Mouse (Mus musculus) lung, postnatal 25 days (tissue): ENCODE measurements at regions not wholly inside any gene's neighbourhood (a gene's known extent, or its start where the extent isn't known, plus 50 kb on each side); places are given as distances from the start of the nearest gene placed in this dataset.

Source experiments
- DNase-seq: peaks from one replicate; pipeline ENCODE4 v3.0.0; 2022; ENCODE audit warnings: low spot score

DNA sequence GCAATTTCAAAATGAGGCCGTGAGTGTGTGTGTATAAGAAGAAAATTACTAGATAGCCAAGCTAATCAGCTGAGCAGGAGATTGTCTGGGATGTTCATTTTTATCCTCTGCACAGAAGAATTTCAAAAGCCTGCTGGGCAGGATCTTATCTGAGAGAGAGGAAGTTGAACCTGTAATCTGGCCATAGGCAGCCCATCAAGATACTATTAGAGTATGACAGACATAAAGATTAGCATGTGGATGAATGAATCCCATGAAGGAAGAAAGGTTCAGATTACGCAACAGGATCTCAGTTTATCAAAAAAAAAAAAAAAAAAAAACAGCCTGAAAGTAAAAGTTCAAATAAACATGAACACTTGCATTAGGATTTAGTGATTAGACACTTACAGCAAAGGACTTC lies 317.3 kb upstream of the C030005K15Rik start:
- DNase-seq = no peak

- no peak for DNase-seq
These were observed 318.0 kb upstream of the C030005K15Rik start for GRCm38 (mm10) chr10:98044579-98044978.

- no peak for DNase-seq
These were observed 346.9 kb upstream of the C030005K15Rik start for GRCm38 (mm10) chr10:98073432-98073831.

GRCm38 (mm10) chr10:98084881-98085280 lies 358.3 kb upstream of the C030005K15Rik start:
- no peak for DNase-seq

GRCm38 (mm10) chr10:98116296-98116695 lies 389.7 kb upstream of the C030005K15Rik start:
- DNase-seq = no peak

DNA sequence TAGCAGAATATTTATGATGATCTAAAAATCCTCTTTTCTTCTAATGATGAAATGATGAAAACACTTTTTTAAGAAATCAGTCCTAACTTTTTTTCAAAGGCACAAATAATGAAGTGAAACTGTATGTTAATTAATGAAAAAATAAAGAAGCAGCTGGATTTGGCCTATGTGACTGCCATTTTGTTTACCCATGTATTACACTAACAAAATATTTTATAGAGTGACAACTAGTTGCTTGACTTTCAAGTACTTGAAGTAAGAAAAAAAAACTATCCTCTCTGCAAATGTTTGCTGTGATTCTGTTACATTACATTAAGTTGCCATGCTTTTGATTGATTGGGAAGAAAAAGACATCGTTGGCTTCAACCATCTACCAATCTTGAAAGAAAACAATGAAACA lies 399.2 kb upstream of the C030005K15Rik start:
- no peak for DNase-seq

DNA sequence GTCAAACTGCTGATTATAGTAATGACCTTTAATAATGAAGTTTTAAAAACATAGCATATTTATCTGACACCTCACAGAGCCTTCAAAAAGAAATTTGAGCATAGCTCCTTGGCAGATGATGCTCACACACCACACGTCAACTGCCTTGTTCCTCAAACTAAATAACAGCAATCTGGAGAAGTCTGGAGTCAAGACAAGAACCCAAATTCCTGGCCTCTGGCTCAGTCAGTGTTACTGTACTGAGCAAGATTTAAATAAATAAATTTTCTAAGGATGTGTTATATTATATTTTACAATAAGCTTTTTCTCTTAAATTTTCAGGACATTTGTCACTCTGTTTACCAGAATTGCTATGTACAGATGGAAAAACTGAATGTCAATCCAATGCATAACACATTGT lies 408.5 kb upstream of the C030005K15Rik start:
- no peak for DNase-seq

DNA sequence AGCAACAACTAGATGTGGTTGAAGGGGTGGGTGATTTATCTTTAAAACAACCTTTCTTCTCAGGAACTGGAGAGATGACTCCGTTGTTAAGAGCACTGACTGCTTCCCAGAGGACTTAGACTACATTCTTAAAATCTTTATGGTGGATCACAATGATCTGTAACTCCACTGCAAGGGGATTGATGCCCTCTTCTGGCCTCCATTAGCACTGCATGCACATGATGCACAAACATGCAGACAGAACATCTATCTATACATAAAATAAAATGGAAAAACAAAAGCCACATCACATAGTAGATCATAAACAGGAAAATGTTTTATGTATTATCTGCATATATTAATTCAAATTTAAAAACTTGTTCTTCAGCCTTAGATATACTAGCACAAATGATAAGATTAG lies 419.2 kb upstream of the C030005K15Rik start:
- DNase-seq = no peak

- DNase-seq = no peak
These were observed 420.7 kb upstream of the C030005K15Rik start for GRCm38 (mm10) chr10:98146998-98147863.

- DNase-seq = peak; percentile 5
These were observed 429.4 kb upstream of the C030005K15Rik start for GRCm38 (mm10) chr10:98155982-98156381.

- peak; percentile 1 for DNase-seq
These were observed 459.1 kb upstream of the C030005K15Rik start for GRCm38 (mm10) chr10:98185666-98186065.

DNA sequence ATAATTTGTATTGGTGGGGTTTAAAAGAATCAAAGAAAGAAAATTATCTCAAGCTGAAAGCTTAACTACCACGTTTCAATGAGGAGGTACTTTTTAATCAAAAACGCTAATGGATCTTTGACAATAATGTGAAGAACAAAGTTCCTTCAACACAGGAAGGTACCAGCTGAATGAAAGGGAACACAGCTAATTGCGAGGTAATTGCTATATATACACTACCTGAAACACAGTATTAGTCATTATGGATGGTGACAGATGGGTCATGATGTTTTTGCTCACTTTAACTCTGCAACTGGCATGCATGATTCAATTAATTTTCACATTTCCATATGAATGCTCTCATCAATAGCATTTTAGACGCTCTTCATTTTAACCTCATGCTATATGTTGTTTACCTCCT lies 470.3 kb upstream of the C030005K15Rik start:
- no peak for DNase-seq

GRCm38 (mm10) chr10:98210246-98210645 lies 483.7 kb upstream of the C030005K15Rik start:
- DNase-seq = no peak

DNA sequence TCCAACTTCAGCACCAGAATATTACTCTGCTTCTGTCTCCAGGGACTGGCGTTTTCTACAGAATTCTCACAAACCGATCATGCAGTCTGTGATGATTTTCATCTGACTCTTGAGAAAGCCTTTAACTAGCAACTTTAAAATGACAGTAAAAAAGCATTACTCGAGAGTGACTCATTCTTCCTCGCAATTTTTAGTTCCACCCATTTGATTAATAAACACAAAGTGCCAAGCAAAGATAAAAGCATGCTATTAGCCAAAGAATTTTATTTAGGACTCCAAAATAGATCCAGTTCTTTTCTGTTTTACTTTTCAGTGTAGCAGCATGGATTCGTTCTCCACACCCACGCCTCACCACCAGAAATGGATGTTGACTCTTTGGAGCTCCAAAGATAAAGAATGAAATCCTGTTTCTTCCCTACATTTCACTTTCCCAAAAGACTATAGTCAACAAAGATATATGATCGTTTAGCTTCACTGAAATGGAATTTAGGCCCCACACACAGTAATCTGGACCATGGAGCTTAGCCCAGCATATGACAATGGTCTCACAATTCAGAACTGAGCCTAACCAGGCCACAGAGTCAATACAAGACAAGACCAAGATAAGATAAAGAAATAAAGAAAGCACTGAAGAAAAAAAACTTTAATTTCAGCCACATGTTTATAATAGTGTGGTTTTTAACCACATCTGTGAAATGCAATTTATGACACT lies 486.5 kb upstream of the C030005K15Rik start:
- peak; percentile 0 for DNase-seq

GRCm38 (mm10) chr10:98231017-98231416 lies 504.5 kb upstream of the C030005K15Rik start:
- no peak for DNase-seq

DNA sequence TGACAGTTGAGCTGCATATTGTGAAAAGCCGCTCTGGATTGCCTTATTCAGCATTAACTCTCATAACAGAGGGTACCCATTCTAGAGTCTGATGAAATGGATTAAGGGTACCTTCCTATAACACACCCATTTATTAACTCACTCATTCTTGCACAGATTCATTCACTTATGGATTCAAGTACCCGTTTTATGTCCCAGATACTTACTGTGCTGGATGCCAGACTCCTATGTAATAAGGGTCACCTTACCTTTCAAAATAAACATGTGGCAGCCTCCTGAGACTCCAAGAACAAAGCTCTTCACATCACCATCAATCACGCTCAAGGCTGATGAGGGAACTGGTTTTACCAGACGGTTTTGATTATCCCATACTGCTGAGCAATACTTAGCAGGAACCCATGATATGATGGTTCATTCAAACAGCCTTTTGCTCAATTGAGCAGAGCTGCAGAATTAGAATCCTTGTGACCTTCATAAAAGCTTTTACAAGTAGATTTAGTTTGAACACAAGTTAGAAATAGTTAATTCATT lies 505.2 kb upstream of the C030005K15Rik start:
- no peak for DNase-seq

GRCm38 (mm10) chr10:98248311-98248710 lies 521.8 kb upstream of the C030005K15Rik start:
- DNase-seq = no peak

GRCm38 (mm10) chr10:98257980-98258707 lies 531.6 kb upstream of the C030005K15Rik start:
- no peak for DNase-seq

GRCm38 (mm10) chr10:98259283-98259682 lies 532.7 kb upstream of the C030005K15Rik start:
- DNase-seq = no peak

- DNase-seq = no peak
These were observed 542.0 kb upstream of the C030005K15Rik start for GRCm38 (mm10) chr10:98268511-98268910.

DNA sequence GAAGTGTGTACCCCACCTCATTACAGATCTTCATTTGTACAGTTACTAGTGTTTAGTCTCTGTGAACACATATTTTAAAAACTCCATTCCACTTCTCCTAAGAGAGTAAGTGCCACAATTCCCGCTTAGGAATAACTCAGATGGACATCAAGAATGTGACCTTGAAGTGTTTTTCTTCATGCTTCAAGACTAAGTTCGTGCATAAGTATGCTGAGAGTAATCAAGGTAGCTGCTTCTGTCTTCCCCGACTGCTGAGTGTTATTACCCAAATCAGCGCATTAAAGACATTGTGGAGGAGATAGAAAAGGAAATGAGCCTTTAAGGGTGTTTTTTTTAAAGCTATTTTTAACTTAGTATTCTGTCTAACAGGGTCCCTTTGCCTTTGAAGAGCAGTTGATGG lies 565.1 kb upstream of the C030005K15Rik start:
- DNase-seq = no peak

GRCm38 (mm10) chr10:98292140-98292539 lies 565.6 kb upstream of the C030005K15Rik start:
- DNase-seq = peak; percentile 2
